Mouse (Mus musculus) limb, embryonic 14.5 days (tissue): ENCODE results near the gene Triap1. TPM values are rescaled to one million over a fixed set of nuclear protein-coding genes. Genes with fewer than 3 reads are reported as not detected.

Source experiments
- ATAC-seq: fragments of 200-750 bp; cut with Nextera tagmentation; 2 replicates; pipeline ENCODE4 v1.8.0; 2017; ENCODE audit warnings: low read depth, moderate number of reproducible peaks, moderate TSS enrichment; ENCODE audit not compliant: low FRiP score
- DNase-seq: peaks from one replicate; pipeline ENCODE4 v3.0.0-alpha.2; 2015; ENCODE audit warnings: low spot score
- H3K27ac ChIP-seq: fragments of 300-500 bp; sonication (generic); replicated peaks from 2 replicates; pipeline ENCODE4 v1.5.1; 2014; ENCODE audit warnings: low read depth, mild to moderate bottlenecking, low read length, moderate library complexity, mixed read lengths
- H3K27me3 ChIP-seq: fragments of 300-500 bp; sonication (generic); 2 replicates; pipeline ENCODE4 v1.6.1; 2014; ENCODE audit warnings: low read length, mixed read lengths; ENCODE audit not compliant: control insufficient read depth, insufficient read depth
- H3K36me3 ChIP-seq: fragments of 300-500 bp; sonication (generic); 2 replicates; pipeline ENCODE4 v1.6.1; 2014; ENCODE audit warnings: mild to moderate bottlenecking, low read length, moderate library complexity, mixed read lengths; ENCODE audit not compliant: control insufficient read depth, insufficient read depth
- H3K4me1 ChIP-seq: fragments of 300-500 bp; sonication (generic); 2 replicates; pipeline ENCODE4 v1.6.1; 2014; ENCODE audit warnings: antibody characterized with exemption, low read length, mixed read lengths; ENCODE audit not compliant: control insufficient read depth, insufficient read depth
- H3K4me2 ChIP-seq: fragments of 300-500 bp; sonication (generic); replicated peaks from 2 replicates; pipeline ENCODE4 v1.6.1; 2014; ENCODE audit warnings: low read depth, mild to moderate bottlenecking, low read length, moderate library complexity; ENCODE audit not compliant: severe bottlenecking
- H3K4me3 ChIP-seq: fragments of 300-500 bp; sonication (generic); replicated peaks from 2 replicates; pipeline ENCODE4 v1.5.1; 2014; ENCODE audit warnings: low read length
- H3K9ac ChIP-seq: fragments of 300-500 bp; sonication (generic); 2 replicates; pipeline ENCODE4 v1.6.1; 2014; ENCODE audit warnings: mild to moderate bottlenecking, low read depth, low read length, moderate library complexity; ENCODE audit not compliant: severe bottlenecking
- H3K9me3 ChIP-seq: fragments of 300-500 bp; sonication (generic); 2 replicates; pipeline ENCODE4 v1.6.1; 2016; ENCODE audit warnings: low read length; ENCODE audit not compliant: control insufficient read depth
- POLR2A ChIP-seq: fragments of 200-500 bp; IDR thresholded peaks from 2 replicates; pipeline ENCODE4 v1.8.0; 2012; ENCODE audit warnings: inconsistent platforms, mild to moderate bottlenecking, moderate library complexity, borderline replicate concordance; ENCODE audit not compliant: insufficient read depth, insufficient read length; ENCODE audit errors: extremely low read depth
- WGBS: fragments of 180-500 bp; shearing (Covaris S2); extraction: QIAGEN DNeasy Blood & Tissue Kit; methylation state at CpG from one replicate; pipeline ENCODE4 v1.1.7; 2014; 5-methylcytosine and 5-hydroxymethylcytosine counted together
- polyA plus RNA-seq, 2 experiments: library from polyadenylated mRNA; depleted of rRNA in 1 of 2; stranded (reverse) in 1 of 2; unstranded in 1 of 2; fragments of >200 nt; fragmentation: Nextera tagmentation in 1 of 2; extraction: Ambion mirVana in 1 of 2; gene quantifications; 2 replicates each; pipeline versions ENCODE4 v1.2.1 to v1.2.3; 2012 to 2014

Gene Triap1
- polyA plus RNA-seq (2012; rRNA removed): 27.6 and 28.7 TPM in 2 replicates
- 61.7 and 62.2 TPM in 2 replicates for polyA plus RNA-seq (2014; fragmentation: Nextera tagmentation; extraction: Ambion mirVana)

- ATAC-seq: peak; percentile 92
- peaks cover 44% of the 10 kb centered on the region for H3K36me3 ChIP-seq
- peak within 1 kb of the TSS; percentile 90 for H3K4me3 ChIP-seq
- peaks cover 11% of the 10 kb centered on the region for H3K4me1 ChIP-seq
- under 1% methylated on average over 62 of the region's 62 CpGs for WGBS
- peak; percentile 89 for DNase-seq
- peak within 1 kb of the TSS; percentile 79 for H3K4me2 ChIP-seq
- peak within 1 kb of the TSS; percentile 89 for H3K9ac ChIP-seq
- TF ChIP-seq POLR2A: no peak
- H3K27ac ChIP-seq: peak within 1 kb of the TSS; percentile 58
- H3K27me3 ChIP-seq: no peaks in the 10 kb centered on the region
- H3K9me3 ChIP-seq: no peaks in the 10 kb centered on the region
Measured at GRCm38 (mm10) chr5:115340577-115341313, at the start of gene Triap1, which contains the start of gene Gatc. TSS of gene Triap1 (plus strand) at chr5:115341225. TSS of gene Gatc (minus strand) at chr5:115341178.

GRCm38 (mm10) chr5:115294173-115294572 is 46.9 kb upstream of the Triap1 start:
- peaks cover 68% of the 10 kb centered on the region for H3K36me3 ChIP-seq
- H3K27ac ChIP-seq: no peak overlapping the region
- H3K4me3 ChIP-seq: no peak overlapping the region
- TF ChIP-seq POLR2A: no peak
- ATAC-seq: no peak
- no peak overlapping the region for H3K4me2 ChIP-seq
- H3K9me3 ChIP-seq: no peaks in the 10 kb centered on the region
- WGBS: 88% methylated on average over 8 of the region's 8 CpGs
- H3K4me1 ChIP-seq: peaks cover 6% of the 10 kb centered on the region; the same call in 1 of the 2 replicates
- DNase-seq: no peak
- no peaks in the 10 kb centered on the region for H3K27me3 ChIP-seq
- no peak overlapping the region for H3K9ac ChIP-seq

GRCm38 (mm10) chr5:115296347-115296746 is 44.7 kb upstream of the Triap1 start:
- no peak for TF ChIP-seq POLR2A
- Histone ChIP-seq H3K4me1 (peaks cover 9% of the 10 kb centered on the region; the same call in 1 of the 2 replicates), H3K36me3 (peaks cover 61% of the 10 kb centered on the region), H3K27me3 (no peaks in the 10 kb centered on the region), H3K9me3 (no peaks in the 10 kb centered on the region), H3K4me3 (no peak overlapping the region), H3K9ac (no peak overlapping the region), H3K27ac (no peak overlapping the region), H3K4me2 (no peak overlapping the region)
- 85% methylated on average over 10 of the region's 10 CpGs for WGBS
- ATAC-seq (no peak), DNase-seq (no peak)

GRCm38 (mm10) chr5:115300035-115300744 is 40.8 kb upstream of the Triap1 start:
- under 1% methylated on average over 40 of the region's 46 CpGs for WGBS
- peak overlapping the region; percentile 89 for H3K27ac ChIP-seq
- peaks cover 43% of the 10 kb centered on the region for H3K36me3 ChIP-seq
- peaks cover 12% of the 10 kb centered on the region; the same call in 1 of the 2 replicates for H3K4me1 ChIP-seq
- DNase-seq: peak; percentile 76
- H3K27me3 ChIP-seq: no peaks in the 10 kb centered on the region
- ATAC-seq: no peak; the same call in 1 of the 2 replicates
- TF ChIP-seq POLR2A: no peak
- no peaks in the 10 kb centered on the region for H3K9me3 ChIP-seq
- H3K4me2 ChIP-seq: peak overlapping the region; percentile 76
- peak overlapping the region; percentile 91 for H3K4me3 ChIP-seq
- H3K9ac ChIP-seq: peak overlapping the region; percentile 88

- TF ChIP-seq POLR2A: peak; percentile 73; the same call in 1 of the 2 replicates
- Histone ChIP-seq H3K9me3 (no peaks in the 10 kb centered on the region), H3K4me2 (peak within 1 kb of the TSS; percentile 76), H3K27ac (peak within 1 kb of the TSS; percentile 89), H3K27me3 (no peaks in the 10 kb centered on the region), H3K9ac (peak within 1 kb of the TSS; percentile 88), H3K4me1 (peaks cover 12% of the 10 kb centered on the region; the same call in 1 of the 2 replicates), H3K36me3 (peaks cover 35% of the 10 kb centered on the region), H3K4me3 (peak within 1 kb of the TSS; percentile 91)
- DNase-seq (peak; percentile 100), ATAC-seq (peak; percentile 98)
- 2% methylated on average over 51 of the region's 66 CpGs for WGBS
Measured at GRCm38 (mm10) chr5:115300792-115301614, 40.0 kb upstream of the Triap1 start, which contains the start of gene Dynll1. TSS of gene Dynll1 (minus strand) at chr5:115300999.
